Mouse (Mus musculus): ENCODE measurements around the gene Bcas3. TPM values are rescaled to one million over a fixed set of nuclear protein-coding genes. Genes with fewer than 3 reads are reported as not detected.

Bcas3 gene
- 16.7 and 17.9 TPM in 2 replicates for polyA plus RNA-seq (2015; fragmentation: Nextera tagmentation; extraction: Ambion mirVana)

- H3K9ac ChIP-seq: peak within 1 kb of the TSS; percentile 73
- 0 out of 2 replicates have a peak, but pooled peaks cover 6% of the 10 kb centered on the region for H3K4me1 ChIP-seq
- peak within 1 kb of the TSS; percentile 73 for H3K4me3 ChIP-seq (replicated peaks)
- H3K27me3 ChIP-seq (replicated peaks): no peaks in the 10 kb centered on the region
- no peaks in the 10 kb centered on the region for H3K9me3 ChIP-seq
- H3K36me3 ChIP-seq: no peaks in the 10 kb centered on the region
- peak within 1 kb of the TSS; percentile 73 for H3K4me2 ChIP-seq
- peak; percentile 99 for ATAC-seq (ENCODE audit: insufficient read depth, low FRiP score, low read depth)
- H3K27ac ChIP-seq: peak within 1 kb of the TSS; percentile 60; the same call in 1 of the 2 replicates
- under 1% methylated on average over 47 of the region's 47 CpGs for WGBS
Measured at GRCm38 (mm10) chr11:85352539-85353380, at the start of gene Bcas3. TSS of gene Bcas3 (plus strand) at chr11:85353167.

GRCm38 (mm10) chr11:85306577-85307260, 46.2 kb upstream of the Bcas3 start:
- Histone ChIP-seq H3K4me1 (no peaks in the 10 kb centered on the region), H3K27me3 (replicated peaks) (no peaks in the 10 kb centered on the region), H3K4me3 (replicated peaks) (no peak overlapping the region), H3K36me3 (no peaks in the 10 kb centered on the region), H3K9me3 (no peaks in the 10 kb centered on the region), H3K4me2 (no peak overlapping the region), H3K27ac (no peak overlapping the region), H3K9ac (no peak overlapping the region)
- WGBS: 43% methylated on average over 4 of the region's 4 CpGs
- ATAC-seq (ENCODE audit: insufficient read depth, low FRiP score, low read depth): no peak

GRCm38 (mm10) chr11:85308799-85309198, 44.2 kb upstream of the Bcas3 start:
- Histone ChIP-seq H3K27me3 (replicated peaks) (no peaks in the 10 kb centered on the region), H3K27ac (no peak overlapping the region), H3K4me3 (replicated peaks) (no peak overlapping the region), H3K9me3 (no peaks in the 10 kb centered on the region), H3K4me1 (no peaks in the 10 kb centered on the region; the same call in 1 of the 2 replicates), H3K9ac (no peak overlapping the region), H3K4me2 (no peak overlapping the region), H3K36me3 (no peaks in the 10 kb centered on the region)
- ATAC-seq (ENCODE audit: insufficient read depth, low FRiP score, low read depth): no peak
- 72% methylated on average over 2 of the region's 2 CpGs for WGBS

GRCm38 (mm10) chr11:85310407-85310712, 42.6 kb upstream of the Bcas3 start:
- Histone ChIP-seq H3K4me1 (no peaks in the 10 kb centered on the region; the same call in 1 of the 2 replicates), H3K27ac (peak overlapping the region; percentile 96), H3K36me3 (no peaks in the 10 kb centered on the region), H3K9me3 (no peaks in the 10 kb centered on the region), H3K4me2 (peak overlapping the region; percentile 90), H3K4me3 (replicated peaks) (peak overlapping the region; percentile 75), H3K27me3 (replicated peaks) (no peaks in the 10 kb centered on the region), H3K9ac (peak overlapping the region; percentile 61)
- 1% methylated on average over 15 of the region's 15 CpGs for WGBS
- no peak for ATAC-seq (ENCODE audit: insufficient read depth, low FRiP score, low read depth)

- Histone ChIP-seq H3K4me3 (replicated peaks) (peak within 1 kb of the TSS; percentile 75), H3K9me3 (no peaks in the 10 kb centered on the region), H3K27ac (peak within 1 kb of the TSS; percentile 96), H3K27me3 (replicated peaks) (no peaks in the 10 kb centered on the region), H3K9ac (peak within 1 kb of the TSS; percentile 88), H3K4me1 (no peaks in the 10 kb centered on the region; the same call in 1 of the 2 replicates), H3K36me3 (no peaks in the 10 kb centered on the region), H3K4me2 (peak within 1 kb of the TSS; percentile 90)
- ATAC-seq (ENCODE audit: insufficient read depth, low FRiP score, low read depth): peak; percentile 94
- under 1% methylated on average over 76 of the region's 78 CpGs for WGBS
Measured at GRCm38 (mm10) chr11:85310713-85311574, 42.0 kb upstream of the Bcas3 start, which contains the start of gene Ppm1d. TSS of gene Ppm1d (plus strand) at chr11:85311244.

- peak overlapping the region; percentile 91 for H3K27ac ChIP-seq
- peak; percentile 25 for ATAC-seq (ENCODE audit: insufficient read depth, low FRiP score, low read depth)
- no peaks in the 10 kb centered on the region for H3K27me3 ChIP-seq (replicated peaks)
- under 1% methylated on average over 56 of the region's 56 CpGs for WGBS
- H3K9ac ChIP-seq: peak overlapping the region; percentile 88
- H3K9me3 ChIP-seq: no peaks in the 10 kb centered on the region
- H3K4me2 ChIP-seq: peak overlapping the region; percentile 87
- H3K4me3 ChIP-seq (replicated peaks): peak overlapping the region; percentile 75
- H3K36me3 ChIP-seq: no peaks in the 10 kb centered on the region
- no peaks in the 10 kb centered on the region; the same call in 1 of the 2 replicates for H3K4me1 ChIP-seq
Measured at GRCm38 (mm10) chr11:85311645-85312490, 41.1 kb upstream of the Bcas3 start.

GRCm38 (mm10) chr11:85312818-85313217, 40.1 kb upstream of the Bcas3 start:
- WGBS: 18% methylated on average over 2 of the region's 2 CpGs
- Histone ChIP-seq H3K36me3 (no peaks in the 10 kb centered on the region), H3K4me3 (replicated peaks) (peak overlapping the region; percentile 75), H3K9ac (no peak overlapping the region), H3K27me3 (replicated peaks) (no peaks in the 10 kb centered on the region), H3K4me2 (peak overlapping the region; percentile 87), H3K9me3 (no peaks in the 10 kb centered on the region), H3K27ac (no peak overlapping the region; the same call in 1 of the 2 replicates), H3K4me1 (no peaks in the 10 kb centered on the region; the same call in 1 of the 2 replicates)
- no peak for ATAC-seq (ENCODE audit: insufficient read depth, low FRiP score, low read depth)

- no peaks in the 10 kb centered on the region for H3K9me3 ChIP-seq
- H3K4me2 ChIP-seq: peak overlapping the region; percentile 87
- WGBS: 88% methylated on average over 3 of the region's 3 CpGs
- H3K27me3 ChIP-seq (replicated peaks): no peaks in the 10 kb centered on the region
- peak overlapping the region; percentile 75; the same call in 1 of the 2 replicates for H3K4me3 ChIP-seq (replicated peaks)
- H3K36me3 ChIP-seq: no peaks in the 10 kb centered on the region
- H3K27ac ChIP-seq: peak overlapping the region; percentile 44; the same call in 1 of the 2 replicates
- no peak overlapping the region for H3K9ac ChIP-seq
- no peak for ATAC-seq (ENCODE audit: insufficient read depth, low FRiP score, low read depth)
- no peaks in the 10 kb centered on the region; the same call in 1 of the 2 replicates for H3K4me1 ChIP-seq
Measured at GRCm38 (mm10) chr11:85313361-85313760, 39.6 kb upstream of the Bcas3 start.

- Histone ChIP-seq H3K4me1 (no peaks in the 10 kb centered on the region), H3K9me3 (no peaks in the 10 kb centered on the region), H3K9ac (no peak overlapping the region), H3K27ac (no peak overlapping the region), H3K4me2 (no peak overlapping the region), H3K4me3 (replicated peaks) (no peak overlapping the region), H3K27me3 (replicated peaks) (no peaks in the 10 kb centered on the region), H3K36me3 (no peaks in the 10 kb centered on the region; the same call in 1 of the 2 replicates)
- 87% methylated on average over 9 of the region's 9 CpGs for WGBS
- no peak for ATAC-seq (ENCODE audit: insufficient read depth, low FRiP score, low read depth)
Measured at GRCm38 (mm10) chr11:85323567-85324330, 29.2 kb upstream of the Bcas3 start.

- Histone ChIP-seq H3K27ac (no peak overlapping the region), H3K9me3 (no peaks in the 10 kb centered on the region), H3K4me1 (no peaks in the 10 kb centered on the region), H3K4me2 (no peak overlapping the region), H3K27me3 (replicated peaks) (no peaks in the 10 kb centered on the region), H3K4me3 (replicated peaks) (no peak overlapping the region), H3K9ac (no peak overlapping the region), H3K36me3 (peaks cover 8% of the 10 kb centered on the region; the same call in 1 of the 2 replicates)
- 91% methylated on average over 3 of the region's 3 CpGs for WGBS
- ATAC-seq (ENCODE audit: insufficient read depth, low FRiP score, low read depth): no peak
Measured at GRCm38 (mm10) chr11:85328717-85329116, 24.2 kb upstream of the Bcas3 start.

Measured in stomach, embryonic 15.5 days (tissue).